Mouse (Mus musculus) brain, embryonic 18.5 days (tissue): ENCODE measurements around the gene Ahnak.
"Not testable (repeated sequence)": the region's sequence is repeated elsewhere in the genome, so short reads cannot be mapped to it uniquely, and the experiment has no call there.

ENCODE experiments used
- DNase-seq: peaks from one replicate; pipeline ENCODE4 v3.0.0-alpha.2; 2012; ENCODE audit warnings: low read depth, low spot score

The Ahnak gene

GRCm38 (mm10) chr19:9065621-9066561, 76.8 kb downstream of the Ahnak start:
- DNase-seq, result peak; percentile 62

GRCm38 (mm10) chr19:9067292-9067691, 78.2 kb downstream of the Ahnak start:
- no peak for DNase-seq

GRCm38 (mm10) chr19:9069687-9070307, 80.7 kb downstream of the Ahnak start:
- no peak for DNase-seq

- DNase-seq, result no peak
These were observed 81.2 kb downstream of the Ahnak start for GRCm38 (mm10) chr19:9070316-9070715.

- DNase-seq, result no peak
These were observed 82.5 kb downstream of the Ahnak start for GRCm38 (mm10) chr19:9071456-9072156.

GRCm38 (mm10) chr19:9072157-9072530, 83.1 kb downstream of the Ahnak start:
- no peak for DNase-seq

GRCm38 (mm10) chr19:9073776-9074411, 84.8 kb downstream of the Ahnak start:
- DNase-seq, result no peak

- no peak for DNase-seq
These were observed 85.3 kb downstream of the Ahnak start for GRCm38 (mm10) chr19:9074424-9074823.

- no peak for DNase-seq
These were observed 86.5 kb downstream of the Ahnak start for GRCm38 (mm10) chr19:9075558-9075957.

- no peak for DNase-seq
These were observed 87.0 kb downstream of the Ahnak start for GRCm38 (mm10) chr19:9076035-9076434.

- DNase-seq, result no peak
These were observed 88.0 kb downstream of the Ahnak start for GRCm38 (mm10) chr19:9076982-9077660.

- DNase-seq, result no peak
These were observed 90.8 kb downstream of the Ahnak start for GRCm38 (mm10) chr19:9079916-9080315.

- no peak for DNase-seq
These were observed 92.5 kb downstream of the Ahnak start for GRCm38 (mm10) chr19:9081311-9082190.

GRCm38 (mm10) chr19:9082191-9083009, 93.3 kb downstream of the Ahnak start:
- no peak for DNase-seq

- DNase-seq, result no peak
These were observed 93.9 kb downstream of the Ahnak start for GRCm38 (mm10) chr19:9083010-9083355.

- not testable (repeated sequence) for DNase-seq
These were observed 94.8 kb downstream of the Ahnak start for GRCm38 (mm10) chr19:9083892-9084291.

- DNase-seq, result no peak
These were observed 98.7 kb downstream of the Ahnak start, which contains the start of gene Scgb1a1 for GRCm38 (mm10) chr19:9087821-9088220. Gene Scgb1a1 (minus strand): TSS chr19:9087958.

GRCm38 (mm10) chr19:9090191-9090590, 101.1 kb downstream of the Ahnak start:
- DNase-seq, result no peak

GRCm38 (mm10) chr19:9090709-9091108, 101.6 kb downstream of the Ahnak start:
- no peak for DNase-seq
